Mouse (Mus musculus) bone marrow, adult 2 months (tissue): ENCODE data around the gene St7l.

ENCODE experiments used
- CTCF ChIP-seq: fragments of 200-500 bp; IDR thresholded peaks from 2 replicates; pipeline ENCODE4 v1.5.1; 2011; ENCODE audit warnings: low read length, control low read depth; ENCODE audit not compliant: control insufficient read depth, insufficient read depth
- POLR2A ChIP-seq: fragments of 200-500 bp; IDR thresholded peaks from 2 replicates; pipeline ENCODE4 v1.6.1; 2011; ENCODE audit warnings: low read depth, mild to moderate bottlenecking, control low read depth, low read length, borderline replicate concordance; ENCODE audit not compliant: control insufficient read depth

DNA sequence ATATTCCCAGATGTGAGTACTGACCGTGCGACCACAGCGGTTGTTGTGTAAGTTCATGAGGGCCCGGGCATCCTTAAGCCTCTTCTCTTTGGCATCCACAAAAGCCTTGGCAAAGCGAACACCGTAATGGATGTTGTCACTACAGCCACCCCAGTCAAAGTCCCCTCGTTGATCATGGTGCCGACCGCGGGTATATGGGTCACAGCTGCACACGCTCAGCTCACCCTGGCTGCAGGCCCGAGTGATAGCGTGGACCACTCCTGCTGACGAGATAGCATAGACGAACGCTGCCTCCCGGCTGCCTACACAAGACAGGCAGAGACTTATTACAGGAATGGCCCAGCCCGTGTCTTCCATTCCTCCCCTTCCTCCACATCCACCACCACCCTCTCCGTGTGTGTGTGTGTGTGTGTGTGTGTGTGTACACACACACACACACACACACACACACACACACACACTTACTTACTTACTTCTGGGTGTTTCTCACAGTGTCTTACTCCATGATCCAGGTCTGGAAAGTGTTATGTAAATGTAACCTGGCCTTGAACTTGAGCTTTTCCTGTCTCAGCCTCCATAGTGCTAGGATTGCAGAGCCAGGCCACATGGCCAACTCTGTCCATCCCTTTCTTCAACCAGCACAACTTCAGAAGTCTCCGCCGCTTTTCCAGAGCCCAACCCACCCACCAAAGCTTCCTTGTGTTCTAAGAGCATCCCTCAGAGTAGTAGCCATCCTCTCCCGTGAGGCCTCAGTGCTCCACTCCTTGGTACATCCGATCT is 89.3 kb downstream of the St7l start:
- TF ChIP-seq CTCF, result no peak
- no peak for TF ChIP-seq POLR2A
